Mouse (Mus musculus) cerebellum, adult (tissue): Measurements from ENCODE around the gene Rnf152.

Experiments used
- ATAC-seq: cut with Nextera tagmentation; 2 replicates; pipeline ENCODE4 v1.9.2; 2017; ENCODE audit warnings: mild to moderate bottlenecking, moderate library complexity, mixed read lengths; ENCODE audit not compliant: insufficient number of reproducible peaks, low FRiP score, low TSS enrichment

The Rnf152 gene

GRCm38 (mm10) chr1:105243359-105244142 lies 113.0 kb downstream of the Rnf152 start:
- no peak for ATAC-seq

DNA sequence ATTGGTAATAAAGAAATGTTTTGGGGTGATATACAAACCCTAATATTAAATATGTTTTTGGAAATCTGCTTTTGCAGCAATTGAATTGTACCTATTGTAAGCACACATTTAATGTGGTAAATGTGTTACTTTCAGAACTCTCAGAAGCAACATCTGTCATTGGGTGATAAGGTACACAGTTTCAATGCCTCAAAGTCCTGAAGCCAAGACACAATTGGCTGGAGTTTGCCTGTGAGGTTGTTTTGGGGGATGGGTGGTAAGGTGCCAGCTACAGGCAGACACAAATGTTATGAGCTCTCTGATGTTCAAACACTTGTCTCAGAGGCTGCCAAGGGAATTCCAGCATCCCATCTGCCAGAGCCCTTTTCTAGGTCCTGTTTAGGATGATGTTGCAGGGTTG lies 116.3 kb downstream of the Rnf152 start:
- no peak for ATAC-seq
